Mouse (Mus musculus): Measurements from ENCODE around the gene Selenos. TPM values are rescaled to one million over a fixed set of nuclear protein-coding genes. Genes with fewer than 3 reads are reported as not detected.

The Selenos gene
- 109 and 165 TPM in 2 replicates for polyA plus RNA-seq (2012; rRNA removed)

- WGBS = under 1% methylated on average over 65 of the region's 65 CpGs
- peak within 1 kb of the TSS; percentile 79 for H3K4me3 ChIP-seq (replicated peaks; ENCODE audit: extremely low read depth, low read depth, low read length)
- TF ChIP-seq CTCF (IDR thresholded peaks at IDR 0.05; ENCODE audit: insufficient read depth, low read length) (no peak), POLR2A (IDR thresholded peaks at IDR 0.05; ENCODE audit: borderline replicate concordance, extremely low read depth, low read depth, low read length) (peak; percentile 93)
- peaks cover 5% of the 10 kb centered on the region; the same call in 1 of the 2 replicates for H3K4me1 ChIP-seq (ENCODE audit: control insufficient read depth, insufficient read depth, low read length)
- DNase-seq = peak; percentile 93
Observed at GRCm38 (mm10) chr7:66079364-66080230, at the start of gene Selenos. Gene Selenos (plus strand): TSS chr7:66079649.

DNA sequence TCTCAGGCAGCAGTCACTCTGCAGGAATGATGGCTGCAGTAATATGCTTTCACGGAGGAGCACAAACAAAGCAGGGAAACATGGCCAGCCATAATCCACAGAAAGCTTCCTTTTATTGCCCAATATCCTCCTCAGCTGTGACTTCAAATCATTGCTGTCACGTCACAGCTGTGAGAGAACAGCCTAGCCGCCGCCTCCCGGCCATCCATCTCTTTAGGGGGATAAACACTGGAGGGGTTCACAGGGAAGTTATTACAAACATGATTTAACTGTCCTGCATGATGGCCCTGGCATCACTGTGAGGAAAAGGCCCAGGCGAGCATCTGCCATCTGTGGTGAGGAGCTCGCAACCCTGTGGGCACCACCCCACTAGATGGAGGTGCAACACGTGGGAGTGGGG, 42.6 kb upstream of the Selenos start:
- H3K4me3 ChIP-seq (replicated peaks; ENCODE audit: extremely low read depth, low read depth, low read length) = no peak overlapping the region
- DNase-seq = no peak
- WGBS = 45% methylated on average over 8 of the region's 8 CpGs
- TF ChIP-seq CTCF (IDR thresholded peaks at IDR 0.05; ENCODE audit: insufficient read depth, low read length) = no peak
- no peak for TF ChIP-seq POLR2A (IDR thresholded peaks at IDR 0.05; ENCODE audit: borderline replicate concordance, extremely low read depth, low read depth, low read length)
- no peaks in the 10 kb centered on the region for H3K4me1 ChIP-seq (ENCODE audit: control insufficient read depth, insufficient read depth, low read length)

DNA sequence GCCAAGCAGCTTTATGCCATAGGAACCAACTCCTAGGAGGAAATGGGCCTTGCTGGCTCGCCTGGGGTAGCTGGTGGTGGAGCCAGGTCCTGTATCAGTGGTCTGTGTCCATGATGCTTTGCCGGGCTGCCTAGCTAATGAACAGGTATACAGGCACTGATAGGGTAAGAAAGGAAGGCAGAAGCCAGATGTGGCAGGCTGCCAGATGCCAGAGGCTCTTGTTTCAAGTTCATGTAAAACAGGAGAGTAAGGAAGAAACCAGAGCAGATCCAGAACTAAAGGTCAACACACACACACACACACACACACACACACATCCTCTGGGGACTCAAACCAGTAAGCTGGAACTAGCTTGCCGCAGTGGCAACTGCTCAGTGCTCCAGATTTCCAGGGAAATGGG, 41.2 kb upstream of the Selenos start:
- no peak overlapping the region for H3K4me3 ChIP-seq (replicated peaks; ENCODE audit: extremely low read depth, low read depth, low read length)
- no peaks in the 10 kb centered on the region for H3K4me1 ChIP-seq (ENCODE audit: control insufficient read depth, insufficient read depth, low read length)
- 69% methylated on average over 3 of the region's 3 CpGs for WGBS
- no peak for DNase-seq
- TF ChIP-seq POLR2A (IDR thresholded peaks at IDR 0.05; ENCODE audit: borderline replicate concordance, extremely low read depth, low read depth, low read length) (no peak), CTCF (IDR thresholded peaks at IDR 0.05; ENCODE audit: insufficient read depth, low read length) (no peak)

DNA sequence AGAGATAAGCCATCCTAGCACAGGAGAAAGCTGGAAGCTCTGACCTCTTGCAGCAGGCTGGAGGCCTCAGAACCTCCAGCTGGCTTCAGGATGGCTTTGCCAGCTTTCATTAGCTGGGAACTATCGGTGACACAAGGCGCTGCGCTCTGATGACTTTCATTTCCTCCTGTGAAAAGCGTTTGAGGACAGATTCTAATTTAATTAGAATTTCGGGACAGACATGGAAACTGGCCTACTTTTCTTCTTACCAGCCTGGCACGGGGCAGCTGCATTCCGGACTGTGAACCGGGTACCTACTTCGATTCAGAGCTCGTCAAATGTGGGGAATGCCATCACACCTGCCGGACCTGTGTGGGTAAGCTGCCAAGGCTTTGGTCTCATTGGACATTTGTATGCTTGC, 40.7 kb upstream of the Selenos start:
- Histone ChIP-seq H3K4me3 (replicated peaks; ENCODE audit: extremely low read depth, low read depth, low read length) (no peak overlapping the region), H3K4me1 (ENCODE audit: control insufficient read depth, insufficient read depth, low read length) (no peaks in the 10 kb centered on the region)
- DNase-seq = no peak
- no peak for TF ChIP-seq POLR2A (IDR thresholded peaks at IDR 0.05; ENCODE audit: borderline replicate concordance, extremely low read depth, low read depth, low read length)
- no peak for TF ChIP-seq CTCF (IDR thresholded peaks at IDR 0.05; ENCODE audit: insufficient read depth, low read length)
- WGBS = 67% methylated on average over 11 of the region's 11 CpGs

DNA sequence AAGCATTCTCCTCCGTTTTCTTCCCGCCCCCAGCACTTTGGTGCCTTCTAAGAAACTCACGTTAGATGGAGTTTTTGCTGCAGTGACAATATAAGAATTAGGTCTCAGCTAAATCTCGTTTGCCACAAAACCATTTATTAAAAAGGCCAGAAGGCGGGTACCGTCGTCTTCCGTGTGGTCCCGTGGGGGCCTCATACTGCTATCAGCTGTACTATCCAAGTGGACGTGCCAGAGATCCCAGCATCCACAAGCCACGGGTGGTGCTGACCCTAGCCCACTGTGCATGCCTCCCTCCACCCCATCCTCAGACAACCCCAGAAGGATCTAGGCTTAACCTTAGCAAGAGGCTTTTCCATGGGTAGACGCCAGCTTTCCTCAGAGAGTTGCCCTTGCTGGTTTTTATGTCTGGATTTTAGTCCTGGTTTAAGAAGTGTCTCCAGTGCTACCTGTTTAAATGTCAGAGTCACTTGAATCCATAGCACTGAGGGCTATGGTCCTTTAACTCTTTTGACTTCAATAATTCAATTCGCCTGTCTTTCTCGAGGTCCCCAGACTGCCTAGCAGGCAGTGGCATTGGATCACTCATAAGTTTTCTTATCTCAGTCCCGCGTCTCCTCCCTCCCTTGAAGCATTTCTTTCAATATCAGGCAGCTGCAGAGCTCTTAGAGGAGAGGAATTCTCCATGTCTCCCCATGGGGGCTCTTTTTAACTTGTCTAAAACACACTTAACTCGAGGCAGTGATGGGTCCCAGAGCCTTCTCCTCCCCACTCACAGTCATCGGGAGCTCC, 39.2 kb upstream of the Selenos start:
- Histone ChIP-seq H3K4me1 (ENCODE audit: control insufficient read depth, insufficient read depth, low read length) (no peaks in the 10 kb centered on the region), H3K4me3 (replicated peaks; ENCODE audit: extremely low read depth, low read depth, low read length) (no peak overlapping the region)
- DNase-seq = no peak
- TF ChIP-seq POLR2A (IDR thresholded peaks at IDR 0.05; ENCODE audit: borderline replicate concordance, extremely low read depth, low read depth, low read length) = no peak
- no peak for TF ChIP-seq CTCF (IDR thresholded peaks at IDR 0.05; ENCODE audit: insufficient read depth, low read length)
- 80% methylated on average over 18 of the region's 18 CpGs for WGBS

GRCm38 (mm10) chr7:66043552-66044459, 35.6 kb upstream of the Selenos start, which contains the start of gene Gm45213:
Gene Gm45213 (plus strand): TSS chr7:66043602.
- TF ChIP-seq POLR2A (IDR thresholded peaks at IDR 0.05; ENCODE audit: borderline replicate concordance, extremely low read depth, low read depth, low read length) = no peak
- TF ChIP-seq CTCF (IDR thresholded peaks at IDR 0.05; ENCODE audit: insufficient read depth, low read length) = no peak
- 66% methylated on average over 10 of the region's 10 CpGs for WGBS
- Histone ChIP-seq H3K4me3 (replicated peaks; ENCODE audit: extremely low read depth, low read depth, low read length) (no peak within 1 kb of the TSS), H3K4me1 (ENCODE audit: control insufficient read depth, insufficient read depth, low read length) (no peaks in the 10 kb centered on the region)
- no peak for DNase-seq

DNA sequence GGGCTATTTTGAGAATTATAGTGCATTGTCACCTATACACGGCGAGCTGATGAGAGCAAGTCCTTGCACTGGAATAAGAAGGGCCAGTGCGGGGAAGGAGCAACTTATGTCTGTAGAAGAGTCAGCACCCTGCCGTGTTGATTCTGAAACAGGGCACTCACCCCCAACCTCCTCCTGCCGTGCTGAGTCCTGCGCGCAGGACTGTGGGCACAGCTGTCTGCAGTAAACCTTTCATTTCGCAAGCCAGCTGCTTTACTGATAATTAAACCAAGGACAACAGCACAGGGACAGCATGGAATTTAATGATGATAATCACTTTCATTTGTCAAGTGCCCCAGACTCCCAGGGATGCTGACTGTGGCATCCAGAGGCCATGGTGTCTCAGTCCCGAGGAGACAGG, 34.8 kb upstream of the Selenos start:
- DNase-seq = no peak
- TF ChIP-seq POLR2A (IDR thresholded peaks at IDR 0.05; ENCODE audit: borderline replicate concordance, extremely low read depth, low read depth, low read length) (no peak), CTCF (IDR thresholded peaks at IDR 0.05; ENCODE audit: insufficient read depth, low read length) (no peak)
- WGBS = 65% methylated on average over 9 of the region's 9 CpGs
- Histone ChIP-seq H3K4me3 (replicated peaks; ENCODE audit: extremely low read depth, low read depth, low read length) (no peak overlapping the region), H3K4me1 (ENCODE audit: control insufficient read depth, insufficient read depth, low read length) (no peaks in the 10 kb centered on the region)

DNA sequence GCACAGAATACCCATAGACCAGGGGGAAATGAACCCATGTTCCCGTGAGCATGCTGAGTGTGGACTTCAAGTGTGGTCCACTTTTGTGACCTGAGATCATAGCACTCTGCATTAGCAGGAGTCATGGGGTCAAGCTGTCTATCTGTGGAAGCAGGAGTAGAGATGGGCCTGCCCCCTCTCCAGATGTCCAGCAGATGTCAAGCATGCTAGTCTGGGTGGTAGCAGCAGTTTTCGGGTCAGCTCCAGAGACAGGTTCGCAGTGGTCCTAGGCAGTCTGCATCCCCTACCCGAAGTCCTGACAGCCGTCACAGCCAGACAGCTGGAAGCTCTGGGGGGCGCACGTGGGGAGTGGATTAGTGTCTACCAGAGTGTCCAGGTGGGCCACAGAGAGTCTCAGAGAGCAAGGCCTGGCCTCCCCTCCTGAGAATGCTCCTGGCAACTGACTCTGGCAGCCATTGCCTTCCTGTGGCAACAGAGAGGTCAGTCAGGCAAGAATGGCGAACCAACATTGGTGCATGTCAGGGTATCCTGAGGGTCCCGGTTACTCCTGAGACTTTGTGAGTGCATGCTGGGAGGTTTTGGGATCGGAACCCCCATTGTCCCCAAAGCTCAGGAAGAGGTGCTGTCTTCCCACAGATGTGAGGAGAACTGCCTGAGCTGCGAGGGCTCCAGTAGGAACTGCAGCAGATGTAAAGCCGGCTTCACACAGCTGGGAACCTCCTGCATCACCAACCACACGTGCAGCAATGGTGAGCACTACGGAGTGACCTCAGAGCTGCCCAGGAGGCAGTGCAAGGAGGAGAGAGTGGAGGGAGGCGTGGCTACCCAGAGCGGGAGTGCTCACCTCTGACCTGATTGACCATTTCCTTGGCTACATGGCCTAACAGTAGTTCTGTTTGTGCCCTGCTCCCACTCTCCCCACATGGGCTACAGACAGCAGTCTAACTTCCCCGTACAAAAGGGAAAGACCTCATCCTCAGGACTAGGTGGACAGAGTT, 32.2 kb upstream of the Selenos start:
- Histone ChIP-seq H3K4me3 (replicated peaks; ENCODE audit: extremely low read depth, low read depth, low read length) (no peak overlapping the region), H3K4me1 (ENCODE audit: control insufficient read depth, insufficient read depth, low read length) (no peaks in the 10 kb centered on the region)
- DNase-seq = no peak
- 65% methylated on average over 17 of the region's 17 CpGs for WGBS
- no peak for TF ChIP-seq POLR2A (IDR thresholded peaks at IDR 0.05; ENCODE audit: borderline replicate concordance, extremely low read depth, low read depth, low read length)
- TF ChIP-seq CTCF (IDR thresholded peaks at IDR 0.05; ENCODE audit: insufficient read depth, low read length) = no peak

Measured in lung, adult 2 months (tissue).